Mouse (Mus musculus) MEL (cell line): Measurements from ENCODE around the gene Vmp1.
A peak's percentile ranks its signal among the peaks of the same experiment; 100 is the strongest.

ENCODE experiments used
- CTCF ChIP-seq, 3 experiments: IDR thresholded peaks in 2 of 3; conservative IDR thresholded peaks in 1 of 3; 2 replicates each; pipeline ENCODE4 v1.5.1; 2011 to 2012; ENCODE audit warnings: low read length in 3 of 3, low read depth in 2 of 3, mild to moderate bottlenecking in 2 of 3, improper control_type of control experiment in 1 of 3, inconsistent platforms in 1 of 3, mixed read lengths in 1 of 3, moderate library complexity in 1 of 3; ENCODE audit not compliant: control insufficient read depth in 1 of 3, insufficient read depth in 1 of 3, poor library complexity in 1 of 3, severe bottlenecking in 1 of 3
- ETS1 ChIP-seq: IDR thresholded peaks from 2 replicates; pipeline ENCODE4 v1.6.1; 2012; ENCODE audit warnings: low read depth, mild to moderate bottlenecking, inconsistent platforms, low read length, improper control_type of control experiment, moderate library complexity
- GATA1 ChIP-seq: IDR thresholded peaks from 2 replicates; pipeline ENCODE4 v1.6.1; 2011; ENCODE audit warnings: low read depth, low read length, improper control_type of control experiment
- NELFE ChIP-seq: IDR thresholded peaks from 2 replicates; pipeline ENCODE4 v1.6.1; 2011; ENCODE audit warnings: low read depth, low read length, improper control_type of control experiment
- POLR2A ChIP-seq, 2 experiments: IDR thresholded peaks; 2 replicates each; pipeline ENCODE4 v1.6.1; 2011 to 2012; ENCODE audit warnings: low read length in 2 of 2, mild to moderate bottlenecking in 2 of 2, control low read depth in 1 of 2, improper control_type of control experiment in 1 of 2, low read depth in 1 of 2, moderate library complexity in 1 of 2; ENCODE audit not compliant: control insufficient read depth in 1 of 2, insufficient read depth in 1 of 2, poor library complexity in 1 of 2
- POLR2AphosphoS2 ChIP-seq: IDR thresholded peaks from 2 replicates; pipeline ENCODE4 v1.6.1; 2011; ENCODE audit warnings: low read length, improper control_type of control experiment
- POLR2AphosphoS5 ChIP-seq: IDR thresholded peaks from 2 replicates; pipeline ENCODE4 v1.6.1; 2012; ENCODE audit warnings: low read depth, borderline replicate concordance, mild to moderate bottlenecking, inconsistent platforms, low read length, moderate library complexity, mixed read lengths
- USF1 ChIP-seq: IDR thresholded peaks from 2 replicates; pipeline ENCODE4 v1.6.1; 2014; ENCODE audit warnings: low read depth, mild to moderate bottlenecking, inconsistent platforms, low read length, improper control_type of control experiment, moderate library complexity
- USF2 ChIP-seq, 2 experiments: IDR thresholded peaks; 2 replicates each; pipeline ENCODE4 v1.6.1; 2011 to 2012; ENCODE audit warnings: improper control_type of control experiment in 2 of 2, low read length in 2 of 2, borderline replicate concordance in 1 of 2, inconsistent platforms in 1 of 2, low read depth in 1 of 2, mild to moderate bottlenecking in 1 of 2; ENCODE audit not compliant: insufficient read depth in 1 of 2

DNA sequence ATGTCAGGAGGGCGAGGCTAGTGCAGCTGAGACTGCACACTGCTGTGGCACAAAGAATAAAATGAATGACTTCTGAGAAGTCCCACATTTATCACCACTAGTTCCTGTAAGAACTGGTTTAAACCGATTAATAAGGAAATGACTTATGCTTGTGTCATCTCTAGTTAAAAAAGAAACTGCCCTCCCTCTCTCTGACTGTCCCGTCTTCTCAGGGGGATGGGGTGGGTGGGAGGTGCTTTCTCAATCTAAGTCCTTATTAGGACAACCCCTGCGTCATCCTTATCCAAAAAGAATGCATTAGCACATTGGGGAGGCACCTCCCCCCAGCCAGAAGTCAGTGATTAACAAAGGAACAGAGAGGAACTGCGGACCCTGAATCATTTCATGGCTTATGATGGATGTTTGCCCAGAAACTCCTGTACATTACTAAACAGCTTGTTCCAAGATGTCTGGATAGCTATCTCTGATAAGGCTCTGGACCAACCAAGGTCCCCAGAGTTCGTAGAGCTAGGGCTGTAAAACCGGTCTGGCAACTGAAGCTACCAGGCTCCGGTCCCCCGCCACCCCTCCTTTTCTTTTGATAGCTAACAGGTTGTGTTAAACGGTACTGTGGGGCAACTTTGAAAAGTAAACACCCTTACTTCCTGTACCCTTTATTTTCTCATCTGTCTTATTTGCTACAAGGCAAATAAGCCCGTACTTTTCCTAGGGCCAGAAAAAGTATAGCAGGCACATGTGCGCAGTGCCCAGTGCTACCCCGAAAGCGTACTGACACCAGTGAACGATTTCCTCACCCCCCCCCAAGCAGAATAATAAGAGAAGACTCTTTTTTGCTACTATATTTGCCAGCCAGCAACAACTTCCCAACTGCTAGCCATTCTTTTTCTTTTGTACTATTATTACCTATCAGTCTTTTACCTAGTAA is 96.5 kb downstream of the Vmp1 start:
- TF ChIP-seq POLR2A (IDR thresholded peaks at IDR 0.05; ENCODE audit: control insufficient read depth in 1 of 2, insufficient read depth in 1 of 2, low read depth in 1 of 2, low read length in 2 of 2, poor library complexity in 1 of 2) (peak; percentile 88 to 100), CTCF (IDR thresholded peaks at IDR 0.05 in 2 of 3, conservative IDR thresholded peaks at IDR 0.05 in 1 of 3; ENCODE audit: control insufficient read depth in 1 of 3, insufficient read depth in 1 of 3, low read depth in 2 of 3, low read length in 3 of 3, poor library complexity in 1 of 3, severe bottlenecking in 1 of 3) (no peak), NELFE (peak; percentile 100), USF1 (no peak), USF2 (IDR thresholded peaks at IDR 0.05; ENCODE audit: borderline replicate concordance in 1 of 2, insufficient read depth in 1 of 2, low read depth in 1 of 2, low read length in 2 of 2) (no peak), POLR2AphosphoS2 (peak; percentile 100), POLR2AphosphoS5 (no peak), ETS1 (peak; percentile 97), GATA1 (peak; percentile 96)
